Mouse (Mus musculus) bone marrow macrophage, adult 2 months (primary cell): ENCODE data around the gene Thsd4.

Experiments
- CTCF ChIP-seq: IDR thresholded peaks from 2 replicates; pipeline ENCODE4 v1.5.1; 2012; ENCODE audit warnings: low read depth, mild to moderate bottlenecking, low read length, moderate library complexity
- POLR2A ChIP-seq: IDR thresholded peaks from 2 replicates; pipeline ENCODE4 v1.6.1; 2012; ENCODE audit warnings: mild to moderate bottlenecking, low read depth, low read length, borderline replicate concordance

- TF ChIP-seq CTCF (no peak), POLR2A (no peak)
These were observed 569.3 kb downstream of the Thsd4 start for GRCm38 (mm10) chr9:59952515-59953070.
